In genomic region chr15:100470037-100470436, GRCm38 (mm10) we compare ENCODE assay signal across 9 mouse cellular contexts. TPM values are rescaled to one million over a fixed set of nuclear protein-coding genes. Genes with fewer than 3 reads are reported as not detected.
DNase-seq lines count a peak whose midpoint lies in the region; ATAC-seq lines count a peak whose summit lies in the region.
"Had no signal": no experiment of that assay in that cellular context is flagged by ENCODE, and none has a peak within 500 bp of the region (broad histone marks: within the 10 kb centered on the region; RNA-seq: fewer than 3 reads in every experiment).

No protein-coding gene starts in this region.

- intact Hi-C loops in left cerebral cortex, postnatal 36 days (cut with DNase I), result no loop called here

- peak overlapping the region; percentile 90 for H3K4me2 ChIP-seq in liver, embryonic 11.5 days
- peak overlapping the region; percentile 61 for H3K4me2 ChIP-seq in forebrain, embryonic 16.5 days (ENCODE audit: low read length)
- H3K4me2 ChIP-seq in limb, embryonic 11.5 days (ENCODE audit: low read depth, severe bottlenecking), result peak overlapping the region; percentile 84; the same call in 1 of the 2 replicates
- peak overlapping the region; percentile 77 for H3K4me2 ChIP-seq in stomach, embryonic 14.5 days (replicated peaks; ENCODE audit: low read depth, low read length)

- H3K9ac ChIP-seq in liver, embryonic 11.5 days (ENCODE audit: low read depth, low read length), result peak overlapping the region; percentile 69; the same call in 1 of the 2 replicates
- peak overlapping the region; percentile 77 for H3K9ac ChIP-seq in forebrain, embryonic 16.5 days (replicated peaks; ENCODE audit: low read depth, low read length)
- H3K9ac ChIP-seq in limb, embryonic 11.5 days (ENCODE audit: low read length), result no peak overlapping the region
- peak overlapping the region; percentile 60; the same call in 1 of the 2 replicates for H3K9ac ChIP-seq in stomach, embryonic 14.5 days (replicated peaks; ENCODE audit: low read depth, low read length)

- ATAC-seq in liver, embryonic 11.5 days (replicated peaks; ENCODE audit: low FRiP score), result no peak
- ATAC-seq in forebrain, embryonic 16.5 days, result no peak
- ATAC-seq in limb, embryonic 11.5 days (ENCODE audit: insufficient number of reproducible peaks, low FRiP score, low TSS enrichment, low read depth), result no peak
- ATAC-seq in stomach, embryonic 14.5 days (ENCODE audit: insufficient number of reproducible peaks, insufficient read depth, low FRiP score, low read depth), result no peak

- no peak overlapping the region for H3K27ac ChIP-seq in liver, embryonic 11.5 days (ENCODE audit: low read depth, low read length)
- H3K27ac ChIP-seq in forebrain, embryonic 16.5 days (ENCODE audit: low read length), result no peak overlapping the region
- no peak overlapping the region for H3K27ac ChIP-seq in limb, embryonic 11.5 days (replicated peaks; ENCODE audit: low read depth, low read length)
- H3K27ac ChIP-seq in stomach, embryonic 14.5 days (ENCODE audit: low read length), result no peak overlapping the region

- peaks cover 20% of the 10 kb centered on the region for H3K4me1 ChIP-seq in liver, embryonic 11.5 days (replicated peaks; ENCODE audit: control insufficient read depth, insufficient read depth, low read length)
- H3K4me1 ChIP-seq in forebrain, embryonic 16.5 days (replicated peaks; ENCODE audit: control insufficient read depth, insufficient read depth, low read length), result peaks cover 24% of the 10 kb centered on the region
- H3K4me1 ChIP-seq in limb, embryonic 11.5 days (ENCODE audit: control insufficient read depth, insufficient read depth, low read length), result 0 out of 2 replicates have a peak, but pooled peaks cover 4% of the 10 kb centered on the region
- H3K4me1 ChIP-seq in stomach, embryonic 14.5 days (ENCODE audit: control insufficient read depth, insufficient read depth, low read length), result peaks cover 15% of the 10 kb centered on the region

- no peaks in the 10 kb centered on the region for H3K9me3 ChIP-seq in liver, embryonic 11.5 days (ENCODE audit: control insufficient read depth, low read length)
- H3K9me3 ChIP-seq in forebrain, embryonic 16.5 days (ENCODE audit: control insufficient read depth, low read length), result no peaks in the 10 kb centered on the region
- no peaks in the 10 kb centered on the region for H3K9me3 ChIP-seq in limb, embryonic 11.5 days (ENCODE audit: control insufficient read depth, low read length)
- H3K9me3 ChIP-seq in stomach, embryonic 14.5 days (ENCODE audit: control insufficient read depth, low read depth, low read length), result no peaks in the 10 kb centered on the region

- no peak for DNase-seq in liver, embryonic 11.5 days (ENCODE audit: low spot score)
- no peak for DNase-seq in liver
- no peak for DNase-seq in limb, embryonic 11.5 days (ENCODE audit: low spot score)
- no peak for DNase-seq in left cerebral cortex, postnatal 36 days (ENCODE audit: low spot score in 2 of 2)
- no peak for DNase-seq in c-Kit-positive CD71-positive TER-119-positive erythroid progenitor cells, embryonic 14.5 days (ENCODE audit: low spot score)
- DNase-seq in layer of hippocampus, adult 18-20 months (ENCODE audit: low spot score in 2 of 2), result no peak

- 51% methylated on average over 10 of the region's 10 CpGs for WGBS in liver, embryonic 11.5 days
- WGBS in forebrain, embryonic 16.5 days, result 65% methylated on average over 10 of the region's 10 CpGs
- 76% methylated on average over 10 of the region's 10 CpGs for WGBS in limb, embryonic 11.5 days
- WGBS in stomach, embryonic 14.5 days, result 58% methylated on average over 10 of the region's 10 CpGs

- H3K36me3 ChIP-seq in liver, embryonic 11.5 days (ENCODE audit: control insufficient read depth, insufficient read depth, low read length), result peaks cover 16% of the 10 kb centered on the region; the same call in 1 of the 2 replicates
- peaks cover 8% of the 10 kb centered on the region for H3K36me3 ChIP-seq in forebrain, embryonic 16.5 days (ENCODE audit: control insufficient read depth, insufficient read depth)
- H3K36me3 ChIP-seq in limb, embryonic 11.5 days (ENCODE audit: control insufficient read depth, insufficient read depth, low read length), result peaks cover 2% of the 10 kb centered on the region; the same call in 1 of the 2 replicates
- peaks cover 6% of the 10 kb centered on the region; the same call in 1 of the 2 replicates for H3K36me3 ChIP-seq in stomach, embryonic 14.5 days (ENCODE audit: control insufficient read depth, insufficient read depth, low read length)

- H3K4me3 ChIP-seq in liver, embryonic 11.5 days (ENCODE audit: low read depth, low read length), result peak overlapping the region; percentile 80
- H3K4me3 ChIP-seq in forebrain, embryonic 16.5 days (replicated peaks; ENCODE audit: low read length), result peak overlapping the region; percentile 74
- H3K4me3 ChIP-seq in limb, embryonic 11.5 days (ENCODE audit: low read depth, low read length), result no peak overlapping the region
- peak overlapping the region; percentile 77 for H3K4me3 ChIP-seq in stomach, embryonic 14.5 days (ENCODE audit: low read depth, low read length)

- no peaks in the 10 kb centered on the region for H3K27me3 ChIP-seq in liver, embryonic 11.5 days (replicated peaks; ENCODE audit: control insufficient read depth, insufficient read depth, low read length)
- no peaks in the 10 kb centered on the region for H3K27me3 ChIP-seq in forebrain, embryonic 16.5 days (replicated peaks; ENCODE audit: control insufficient read depth, insufficient read depth, low read length)
- no peaks in the 10 kb centered on the region for H3K27me3 ChIP-seq in limb, embryonic 11.5 days (ENCODE audit: control insufficient read depth, insufficient read depth, low read length)
- H3K27me3 ChIP-seq in stomach, embryonic 14.5 days (ENCODE audit: control insufficient read depth, insufficient read depth, low read length), result no peaks in the 10 kb centered on the region

RNA-seq across cellular contexts. Expression of gene Letmd1, which starts 1.2 kb away (rescaled TPM):
- 34.2 and 36.0 TPM in 2 replicates for polyA plus RNA-seq in liver, embryonic 11.5 days (2014; fragmentation: Nextera tagmentation; extraction: Ambion mirVana)
- 52.4 and 58.7 TPM in 2 replicates for polyA plus RNA-seq in forebrain, embryonic 16.5 days (2015; fragmentation: Nextera tagmentation; extraction: Ambion mirVana)
- 30.6 and 31.4 TPM in 2 replicates for polyA plus RNA-seq in limb, embryonic 11.5 days (2014; fragmentation: Nextera tagmentation; extraction: Ambion mirVana)
- polyA plus RNA-seq in stomach, embryonic 14.5 days (2014; fragmentation: Nextera tagmentation; extraction: Ambion mirVana), result 29.8 and 30.4 TPM in 2 replicates
- total RNA-seq in left cerebral cortex, postnatal 36 days (2021), result 10 to 100 TPM; 60.7 to 60.8 TPM
- 10 to 100 TPM; 58.4 to 61.4 TPM for total RNA-seq in layer of hippocampus, adult 18-20 months (2021)

RNA-seq across cellular contexts. Expression of gene Csrnp2, which starts 25.3 kb away (rescaled TPM):
- polyA plus RNA-seq in liver, embryonic 11.5 days (2014; fragmentation: Nextera tagmentation; extraction: Ambion mirVana), result 6.5 and 7.5 TPM in 2 replicates
- 56.3 and 56.9 TPM in 2 replicates for polyA plus RNA-seq in forebrain, embryonic 16.5 days (2015; fragmentation: Nextera tagmentation; extraction: Ambion mirVana)
- 27.8 and 28.1 TPM in 2 replicates for polyA plus RNA-seq in limb, embryonic 11.5 days (2014; fragmentation: Nextera tagmentation; extraction: Ambion mirVana)
- polyA plus RNA-seq in stomach, embryonic 14.5 days (2014; fragmentation: Nextera tagmentation; extraction: Ambion mirVana), result 12.0 and 12.6 TPM in 2 replicates
- total RNA-seq in left cerebral cortex, postnatal 36 days (2021), result 10 to 100 TPM; 33.8 to 38.0 TPM
- 10 to 100 TPM; 26.0 to 26.2 TPM for total RNA-seq in layer of hippocampus, adult 18-20 months (2021)

RNA-seq across cellular contexts. Expression of gene Slc11a2, which starts 45.2 kb away (rescaled TPM):
- polyA plus RNA-seq in liver, embryonic 11.5 days (2014; fragmentation: Nextera tagmentation; extraction: Ambion mirVana), result 51.2 and 55.4 TPM in 2 replicates
- polyA plus RNA-seq in forebrain, embryonic 16.5 days (2015; fragmentation: Nextera tagmentation; extraction: Ambion mirVana), result 20.3 and 28.2 TPM in 2 replicates
- 19.5 and 24.3 TPM in 2 replicates for polyA plus RNA-seq in limb, embryonic 11.5 days (2014; fragmentation: Nextera tagmentation; extraction: Ambion mirVana)
- polyA plus RNA-seq in stomach, embryonic 14.5 days (2014; fragmentation: Nextera tagmentation; extraction: Ambion mirVana), result 13.5 and 18.2 TPM in 2 replicates
- total RNA-seq in left cerebral cortex, postnatal 36 days (2021), result 10 to 100 TPM; 57.9 to 60.6 TPM
- total RNA-seq in layer of hippocampus, adult 18-20 months (2021), result 10 to 100 TPM; 55.4 to 58.7 TPM

RNA-seq across cellular contexts. Expression of gene Gm5475, which starts 48.1 kb away (rescaled TPM):
- polyA plus RNA-seq in liver, embryonic 11.5 days (2014; fragmentation: Nextera tagmentation; extraction: Ambion mirVana), result 0.10 TPM in 1 of 2 replicates, not detected in the other
- 0.09 TPM in 2 replicates for polyA plus RNA-seq in forebrain, embryonic 16.5 days (2015; fragmentation: Nextera tagmentation; extraction: Ambion mirVana)
- polyA plus RNA-seq in limb, embryonic 11.5 days (2014; fragmentation: Nextera tagmentation; extraction: Ambion mirVana), result not detected in 2 replicates
- not detected in 2 replicates for polyA plus RNA-seq in stomach, embryonic 14.5 days (2014; fragmentation: Nextera tagmentation; extraction: Ambion mirVana)
- total RNA-seq in left cerebral cortex, postnatal 36 days (2021), result not detected
- not detected for total RNA-seq in layer of hippocampus, adult 18-20 months (2021)
- polyA plus RNA-seq: erythroblast, embryonic 14.5 days had no signal
